Mouse (Mus musculus): ENCODE results near the gene Gm6902.
"Not testable (repeated sequence)": the region's sequence is repeated elsewhere in the genome, so short reads cannot be mapped to it uniquely, and the experiment has no call there.

The Gm6902 gene

DNA sequence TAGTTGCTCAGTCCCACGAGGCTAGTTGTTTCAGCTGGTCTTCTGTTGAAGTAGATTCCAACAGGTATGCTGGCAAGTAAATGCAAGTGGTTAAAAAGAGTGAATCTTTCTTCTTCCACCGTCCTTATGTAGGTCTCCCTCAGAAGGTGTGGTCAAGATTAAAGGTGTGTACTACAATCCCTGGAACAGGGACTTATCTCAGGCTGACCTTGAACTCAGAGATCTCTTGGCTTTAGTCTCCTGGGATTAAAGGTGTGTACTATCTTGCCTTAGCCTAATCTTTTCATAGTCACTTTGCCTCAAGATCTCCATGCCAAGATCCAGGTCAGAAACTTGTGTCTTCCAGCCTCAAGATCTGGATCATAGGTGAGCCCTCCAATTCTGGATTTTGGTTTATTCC, at the start of gene Gm6902:
Gm6902 (minus strand) TSS at position 101 of the 400 bp plus-strand sequence.
- DNase-seq (ENCODE audit: low spot score in 2 of 2), result not testable (repeated sequence)

DNA sequence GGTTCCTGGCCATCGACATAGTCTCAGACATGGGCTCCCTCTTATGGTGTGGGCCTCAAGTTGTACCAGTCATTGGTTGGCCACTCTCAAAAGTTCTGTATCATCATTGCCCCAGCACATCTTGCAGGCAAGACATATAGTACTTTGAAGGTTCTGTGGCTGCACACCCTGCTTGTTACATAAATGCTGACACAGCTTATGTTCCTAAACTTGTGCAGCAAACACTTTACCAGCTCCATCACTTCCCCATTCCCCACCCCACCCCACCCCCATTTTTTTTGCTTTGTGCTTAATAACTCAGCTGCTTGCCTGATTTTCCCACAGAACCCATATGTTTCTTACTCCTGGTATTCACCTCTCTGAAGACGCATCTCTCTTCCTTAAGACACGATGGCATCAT, 22.2 kb upstream of the Gm6902 start, which contains the start of gene Nlrp4e:
Nlrp4e (plus strand) TSS at position 301 of the 400 bp plus-strand sequence.
- not testable (repeated sequence) for DNase-seq (ENCODE audit: low spot score in 2 of 2)

DNA sequence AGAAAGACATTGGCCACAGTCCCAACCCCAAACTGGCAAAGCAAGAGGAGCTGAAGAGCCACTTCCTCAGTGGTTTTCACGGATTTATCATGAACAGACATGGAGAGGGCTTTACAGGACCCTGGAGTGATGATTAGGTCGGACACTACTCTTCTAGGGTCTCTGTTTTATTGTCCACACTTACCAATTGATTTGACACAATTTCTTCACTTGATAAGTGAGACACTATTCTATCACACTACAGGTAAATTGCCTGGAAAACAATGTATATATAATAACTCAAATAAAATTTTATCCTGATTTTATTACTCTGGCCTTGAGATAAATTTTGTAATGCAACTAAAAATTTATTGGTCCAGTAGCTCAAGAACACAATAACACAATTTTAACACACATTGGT, 27.1 kb downstream of the Gm6902 start, which contains the start of gene Vmn1r166:
Vmn1r166 (minus strand) TSS at position 101 of the 400 bp plus-strand sequence.
- DNase-seq (ENCODE audit: low spot score in 2 of 2), result not testable (repeated sequence)
